Mouse (Mus musculus): ENCODE results near the gene Emilin2. TPM values are rescaled to one million over a fixed set of nuclear protein-coding genes. Genes with fewer than 3 reads are reported as not detected.

Gene Emilin2
- polyA plus RNA-seq, 1 experiment from 2014 or later = 1.4 TPM

DNA sequence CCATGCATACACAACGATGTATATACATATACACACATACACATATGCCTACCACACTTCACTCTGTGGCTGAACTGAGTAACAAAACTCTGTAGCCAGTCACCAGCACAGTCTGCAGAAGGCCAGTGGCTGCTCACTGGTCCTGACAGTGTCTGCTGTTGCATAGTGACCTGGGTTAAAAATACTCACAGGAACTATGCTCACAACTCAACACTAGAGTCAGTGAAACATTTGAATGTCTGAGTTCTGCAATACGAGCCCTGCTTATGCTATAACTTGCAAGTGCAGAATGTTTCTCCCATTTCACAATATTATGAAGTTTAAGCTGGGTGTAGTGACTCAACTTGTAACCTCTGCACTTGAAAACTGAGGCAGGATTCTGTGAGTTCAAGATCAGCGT is 90.4 kb downstream of the Emilin2 start:
- WGBS = 92% methylated on average over 3 of the region's 3 CpGs
- H3K4me2 ChIP-seq (ENCODE audit: low read length) = no peak overlapping the region
- 0 out of 2 replicates have a peak, but pooled peaks cover 4% of the 10 kb centered on the region for H3K36me3 ChIP-seq (ENCODE audit: control insufficient read depth, insufficient read depth)
- no peaks in the 10 kb centered on the region for H3K27me3 ChIP-seq (replicated peaks; ENCODE audit: control insufficient read depth, insufficient read depth, low read length)
- no peak overlapping the region for H3K4me3 ChIP-seq (replicated peaks; ENCODE audit: low read length)
- H3K4me1 ChIP-seq (replicated peaks; ENCODE audit: control insufficient read depth, insufficient read depth, low read length) = no peaks in the 10 kb centered on the region
- no peak overlapping the region for H3K27ac ChIP-seq (ENCODE audit: low read length)
- no peaks in the 10 kb centered on the region for H3K9me3 ChIP-seq (ENCODE audit: control insufficient read depth, low read length)
- ATAC-seq = no peak
- no peak overlapping the region for H3K9ac ChIP-seq (replicated peaks; ENCODE audit: low read depth, low read length)

- Histone ChIP-seq H3K9ac (replicated peaks; ENCODE audit: low read depth, low read length) (no peak overlapping the region), H3K4me2 (ENCODE audit: low read length) (no peak overlapping the region), H3K4me1 (replicated peaks; ENCODE audit: control insufficient read depth, insufficient read depth, low read length) (peaks cover 4% of the 10 kb centered on the region), H3K27ac (ENCODE audit: low read length) (no peak overlapping the region), H3K4me3 (replicated peaks; ENCODE audit: low read length) (no peak overlapping the region), H3K36me3 (ENCODE audit: control insufficient read depth, insufficient read depth) (0 out of 2 replicates have a peak, but pooled peaks cover 4% of the 10 kb centered on the region), H3K27me3 (replicated peaks; ENCODE audit: control insufficient read depth, insufficient read depth, low read length) (no peaks in the 10 kb centered on the region), H3K9me3 (ENCODE audit: control insufficient read depth, low read length) (no peaks in the 10 kb centered on the region)
- 92% methylated on average over 5 of the region's 5 CpGs for WGBS
- no peak for ATAC-seq
Observed at GRCm38 (mm10) chr17:71217111-71217685, 94.6 kb downstream of the Emilin2 start.

GRCm38 (mm10) chr17:71216263-71216662 is 95.5 kb downstream of the Emilin2 start:
- Histone ChIP-seq H3K36me3 (ENCODE audit: control insufficient read depth, insufficient read depth) (0 out of 2 replicates have a peak, but pooled peaks cover 4% of the 10 kb centered on the region), H3K9me3 (ENCODE audit: control insufficient read depth, low read length) (no peaks in the 10 kb centered on the region), H3K9ac (replicated peaks; ENCODE audit: low read depth, low read length) (no peak overlapping the region), H3K27me3 (replicated peaks; ENCODE audit: control insufficient read depth, insufficient read depth, low read length) (no peaks in the 10 kb centered on the region), H3K4me1 (replicated peaks; ENCODE audit: control insufficient read depth, insufficient read depth, low read length) (peaks cover 4% of the 10 kb centered on the region), H3K4me2 (ENCODE audit: low read length) (no peak overlapping the region), H3K27ac (ENCODE audit: low read length) (no peak overlapping the region), H3K4me3 (replicated peaks; ENCODE audit: low read length) (no peak overlapping the region)
- 91% methylated on average over 2 of the region's 2 CpGs for WGBS
- ATAC-seq = no peak

DNA sequence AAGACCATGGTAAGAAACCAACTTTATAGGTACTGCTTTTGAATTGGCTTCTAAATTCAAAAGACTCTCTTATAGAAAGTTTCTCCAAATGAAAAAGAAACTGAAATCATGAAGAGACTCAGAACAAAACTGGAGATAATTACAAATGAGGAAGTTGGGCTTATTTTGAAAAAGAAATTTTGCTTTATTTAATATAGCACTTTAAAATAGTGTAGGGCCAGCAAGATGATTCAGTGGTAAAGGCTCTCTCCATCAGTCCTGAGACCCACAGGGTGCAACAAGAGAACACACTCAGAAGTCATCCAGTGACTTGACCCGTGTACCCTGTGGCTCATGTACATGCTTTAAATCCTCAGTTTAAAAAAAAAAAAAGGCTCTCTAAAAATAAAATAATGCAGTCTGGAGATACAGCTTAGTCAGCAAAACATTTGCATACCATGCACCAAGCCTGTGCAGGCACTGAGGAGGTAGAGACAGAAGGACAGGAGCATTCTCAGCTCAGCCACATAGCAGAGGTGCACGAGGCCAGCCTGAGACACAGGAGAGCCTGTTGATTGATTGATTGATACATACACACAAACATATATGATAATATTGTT is 96.4 kb downstream of the Emilin2 start:
- H3K4me2 ChIP-seq (ENCODE audit: low read length) = no peak overlapping the region
- no peak for ATAC-seq
- H3K4me1 ChIP-seq (replicated peaks; ENCODE audit: control insufficient read depth, insufficient read depth, low read length) = peaks cover 4% of the 10 kb centered on the region
- H3K4me3 ChIP-seq (replicated peaks; ENCODE audit: low read length) = no peak overlapping the region
- H3K9me3 ChIP-seq (ENCODE audit: control insufficient read depth, low read length) = no peaks in the 10 kb centered on the region
- WGBS = 80% methylated on average over 2 of the region's 2 CpGs
- 0 out of 2 replicates have a peak, but pooled peaks cover 4% of the 10 kb centered on the region for H3K36me3 ChIP-seq (ENCODE audit: control insufficient read depth, insufficient read depth)
- H3K9ac ChIP-seq (replicated peaks; ENCODE audit: low read depth, low read length) = no peak overlapping the region
- no peaks in the 10 kb centered on the region for H3K27me3 ChIP-seq (replicated peaks; ENCODE audit: control insufficient read depth, insufficient read depth, low read length)
- no peak overlapping the region for H3K27ac ChIP-seq (ENCODE audit: low read length)

DNA sequence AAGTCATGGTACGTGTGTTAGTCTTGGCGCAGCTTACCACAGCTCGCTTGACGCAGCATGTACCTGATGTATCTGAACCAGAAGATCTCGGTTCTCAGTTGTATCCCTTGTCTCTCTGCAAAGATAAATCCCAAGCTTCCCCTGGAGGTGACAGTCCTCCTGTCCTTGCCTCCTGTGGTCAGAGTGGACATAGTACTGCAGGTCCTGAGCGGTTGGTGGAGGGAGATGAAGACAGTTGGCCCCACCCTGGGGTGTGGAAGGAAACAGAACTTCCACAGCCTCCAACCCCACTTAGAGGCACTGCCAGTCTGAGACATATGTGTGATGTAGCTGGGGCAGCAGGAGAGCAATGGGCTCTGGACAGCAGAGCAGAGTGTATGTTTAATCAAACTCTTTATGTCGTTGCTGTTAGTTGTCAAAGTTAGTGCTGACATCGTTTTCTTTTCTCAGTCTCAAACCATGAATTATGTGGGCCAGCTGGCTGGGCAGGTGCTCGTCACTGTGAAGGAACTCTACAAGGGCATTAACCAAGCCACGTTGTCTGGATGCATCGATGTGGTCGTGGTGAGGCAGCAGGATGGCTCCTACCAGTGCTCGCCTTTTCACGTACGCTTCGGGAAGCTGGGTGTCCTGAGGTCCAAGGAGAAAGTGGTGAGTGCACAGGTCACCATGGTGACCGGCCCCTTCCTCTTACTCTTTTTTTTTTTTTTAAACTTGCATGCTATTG is 97.1 kb downstream of the Emilin2 start:
- WGBS = 82% methylated on average over 17 of the region's 17 CpGs
- no peaks in the 10 kb centered on the region for H3K9me3 ChIP-seq (ENCODE audit: control insufficient read depth, low read length)

DNA sequence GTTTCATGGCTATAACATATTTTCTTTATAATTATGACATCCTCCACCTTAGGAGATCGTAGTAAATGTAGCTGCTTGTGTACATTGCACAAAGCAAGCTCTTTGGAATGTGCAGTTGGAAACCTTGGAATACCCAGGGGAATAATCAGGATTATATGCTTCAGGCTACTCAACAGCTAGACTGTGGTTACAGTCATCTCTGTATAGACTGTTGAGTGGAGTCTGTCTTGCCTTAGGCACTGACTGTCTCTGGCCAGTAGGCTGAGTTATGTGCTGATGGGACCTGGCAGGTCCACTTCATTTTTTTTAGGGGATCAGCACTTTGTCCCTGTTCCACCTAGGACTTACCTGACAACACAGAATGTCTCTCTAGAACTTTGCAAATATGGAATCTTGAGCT is 98.1 kb downstream of the Emilin2 start:
- Histone ChIP-seq H3K9me3 (ENCODE audit: control insufficient read depth, low read length) (no peaks in the 10 kb centered on the region), H3K4me2 (ENCODE audit: low read length) (no peak overlapping the region), H3K27me3 (replicated peaks; ENCODE audit: control insufficient read depth, insufficient read depth, low read length) (no peaks in the 10 kb centered on the region), H3K4me3 (replicated peaks; ENCODE audit: low read length) (no peak overlapping the region), H3K9ac (replicated peaks; ENCODE audit: low read depth, low read length) (no peak overlapping the region), H3K27ac (ENCODE audit: low read length) (no peak overlapping the region), H3K36me3 (ENCODE audit: control insufficient read depth, insufficient read depth) (0 out of 2 replicates have a peak, but pooled peaks cover 4% of the 10 kb centered on the region), H3K4me1 (replicated peaks; ENCODE audit: control insufficient read depth, insufficient read depth, low read length) (peaks cover 4% of the 10 kb centered on the region)
- 97% methylated on average over 1 of the region's 1 CpGs for WGBS
- ATAC-seq = no peak

More for the DNA sequence above, 97.1 kb downstream of the Emilin2 start:
- Histone ChIP-seq H3K4me2 (ENCODE audit: low read length) (no peak overlapping the region), H3K27ac (ENCODE audit: low read length) (no peak overlapping the region), H3K4me3 (replicated peaks; ENCODE audit: low read length) (no peak overlapping the region), H3K4me1 (replicated peaks; ENCODE audit: control insufficient read depth, insufficient read depth, low read length) (peaks cover 4% of the 10 kb centered on the region), H3K9ac (replicated peaks; ENCODE audit: low read depth, low read length) (no peak overlapping the region), H3K27me3 (replicated peaks; ENCODE audit: control insufficient read depth, insufficient read depth, low read length) (no peaks in the 10 kb centered on the region), H3K36me3 (ENCODE audit: control insufficient read depth, insufficient read depth) (0 out of 2 replicates have a peak, but pooled peaks cover 4% of the 10 kb centered on the region)
- ATAC-seq = no peak

GRCm38 (mm10) chr17:71211962-71212646 is 99.7 kb downstream of the Emilin2 start:
- no peak overlapping the region for H3K9ac ChIP-seq (replicated peaks; ENCODE audit: low read depth, low read length)
- no peaks in the 10 kb centered on the region for H3K27me3 ChIP-seq (replicated peaks; ENCODE audit: control insufficient read depth, insufficient read depth, low read length)
- H3K4me3 ChIP-seq (replicated peaks; ENCODE audit: low read length) = no peak overlapping the region
- H3K27ac ChIP-seq (ENCODE audit: low read length) = no peak overlapping the region
- ATAC-seq = no peak
- H3K9me3 ChIP-seq (ENCODE audit: control insufficient read depth, low read length) = no peaks in the 10 kb centered on the region
- no peaks in the 10 kb centered on the region for H3K36me3 ChIP-seq (ENCODE audit: control insufficient read depth, insufficient read depth)
- H3K4me2 ChIP-seq (ENCODE audit: low read length) = no peak overlapping the region
- peaks cover 4% of the 10 kb centered on the region for H3K4me1 ChIP-seq (replicated peaks; ENCODE audit: control insufficient read depth, insufficient read depth, low read length)
- 73% methylated on average over 6 of the region's 6 CpGs for WGBS

DNA sequence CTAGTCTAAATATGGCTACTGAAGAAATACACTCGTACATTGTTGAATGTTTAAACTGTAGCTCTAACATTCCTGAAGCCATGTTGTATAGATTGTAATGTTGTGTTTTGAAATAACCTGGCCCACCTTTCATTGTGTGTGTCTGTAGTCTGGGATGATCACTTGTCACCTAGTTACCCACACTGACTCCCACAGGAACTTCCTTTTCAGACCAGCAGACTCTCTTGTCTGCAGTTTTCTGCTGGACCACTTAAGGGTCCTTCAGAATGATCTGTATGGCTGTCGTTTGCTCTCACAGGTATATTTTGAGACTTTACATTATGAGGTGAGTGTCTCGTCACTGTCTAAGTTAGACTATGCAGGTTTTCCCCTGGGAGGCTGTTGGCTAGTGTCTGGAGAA is 101.8 kb downstream of the Emilin2 start:
- Histone ChIP-seq H3K27ac (ENCODE audit: low read length) (no peak overlapping the region), H3K4me2 (ENCODE audit: low read length) (no peak overlapping the region), H3K27me3 (replicated peaks; ENCODE audit: control insufficient read depth, insufficient read depth, low read length) (no peaks in the 10 kb centered on the region), H3K4me3 (replicated peaks; ENCODE audit: low read length) (no peak overlapping the region), H3K9me3 (ENCODE audit: control insufficient read depth, low read length) (no peaks in the 10 kb centered on the region), H3K4me1 (replicated peaks; ENCODE audit: control insufficient read depth, insufficient read depth, low read length) (peaks cover 4% of the 10 kb centered on the region), H3K9ac (replicated peaks; ENCODE audit: low read depth, low read length) (no peak overlapping the region), H3K36me3 (ENCODE audit: control insufficient read depth, insufficient read depth) (no peaks in the 10 kb centered on the region)
- no peak for ATAC-seq
- 84% methylated on average over 3 of the region's 3 CpGs for WGBS

- no peaks in the 10 kb centered on the region for H3K27me3 ChIP-seq (replicated peaks; ENCODE audit: control insufficient read depth, insufficient read depth, low read length)
- H3K4me1 ChIP-seq (replicated peaks; ENCODE audit: control insufficient read depth, insufficient read depth, low read length) = no peaks in the 10 kb centered on the region
- H3K9me3 ChIP-seq (ENCODE audit: control insufficient read depth, low read length) = no peaks in the 10 kb centered on the region
- H3K4me2 ChIP-seq (ENCODE audit: low read length) = no peak overlapping the region
- H3K36me3 ChIP-seq (ENCODE audit: control insufficient read depth, insufficient read depth) = no peaks in the 10 kb centered on the region
- 94% methylated on average over 1 of the region's 1 CpGs for WGBS
- H3K9ac ChIP-seq (replicated peaks; ENCODE audit: low read depth, low read length) = no peak overlapping the region
- no peak overlapping the region for H3K4me3 ChIP-seq (replicated peaks; ENCODE audit: low read length)
- no peak for ATAC-seq
- no peak overlapping the region for H3K27ac ChIP-seq (ENCODE audit: low read length)
Observed at GRCm38 (mm10) chr17:71208921-71209320, 102.9 kb downstream of the Emilin2 start.

Data from forebrain, embryonic 16.5 days (tissue).